Mouse (Mus musculus) embryonic facial prominence, embryonic 15.5 days (tissue): ENCODE measurements at regions not wholly inside any gene's neighbourhood (a gene's known extent, or its start where the extent isn't known, plus 50 kb on each side); places are given as distances from the start of the nearest gene placed in this dataset.

Experiments used
- ATAC-seq: fragments of 200-750 bp; cut with Nextera tagmentation; 2 replicates; pipeline ENCODE4 v1.8.0; 2017; ENCODE audit warnings: low read depth, moderate TSS enrichment; ENCODE audit not compliant: insufficient number of reproducible peaks, low FRiP score, low TSS enrichment
- H3K27ac ChIP-seq: fragments of 300-500 bp; sonication (generic); replicated peaks from 2 replicates; pipeline ENCODE4 v1.5.1; 2015; ENCODE audit warnings: mild to moderate bottlenecking, inconsistent platforms
- H3K27me3 ChIP-seq: fragments of 300-500 bp; sonication (generic); 2 replicates; pipeline ENCODE4 v1.6.1; 2015; ENCODE audit warnings: inconsistent platforms
- H3K36me3 ChIP-seq: fragments of 300-500 bp; sonication (generic); 2 replicates; pipeline ENCODE4 v1.6.1; 2015; ENCODE audit warnings: mild to moderate bottlenecking, inconsistent platforms
- H3K4me1 ChIP-seq: fragments of 300-500 bp; sonication (generic); 2 replicates; pipeline ENCODE4 v1.6.1; 2015; ENCODE audit warnings: inconsistent platforms
- H3K4me2 ChIP-seq: fragments of 300-500 bp; sonication (generic); replicated peaks from 2 replicates; pipeline ENCODE4 v1.6.1; 2015; ENCODE audit warnings: mild to moderate bottlenecking, inconsistent platforms
- H3K4me3 ChIP-seq: fragments of 300-500 bp; sonication (generic); replicated peaks from 2 replicates; pipeline ENCODE4 v1.5.1; 2015; ENCODE audit warnings: mild to moderate bottlenecking, inconsistent platforms
- H3K9ac ChIP-seq: fragments of 300-500 bp; sonication (generic); 2 replicates; pipeline ENCODE4 v1.6.1; 2015; ENCODE audit warnings: inconsistent platforms
- H3K9me3 ChIP-seq: fragments of 300-500 bp; sonication (generic); replicated peaks from 2 replicates; pipeline ENCODE4 v1.6.1; 2016; ENCODE audit warnings: inconsistent platforms
- WGBS: fragments of 180-500 bp; shearing (Covaris S2); methylation state at CpG from one replicate; pipeline ENCODE4 v1.1.7; 2015; 5-methylcytosine and 5-hydroxymethylcytosine counted together

DNA sequence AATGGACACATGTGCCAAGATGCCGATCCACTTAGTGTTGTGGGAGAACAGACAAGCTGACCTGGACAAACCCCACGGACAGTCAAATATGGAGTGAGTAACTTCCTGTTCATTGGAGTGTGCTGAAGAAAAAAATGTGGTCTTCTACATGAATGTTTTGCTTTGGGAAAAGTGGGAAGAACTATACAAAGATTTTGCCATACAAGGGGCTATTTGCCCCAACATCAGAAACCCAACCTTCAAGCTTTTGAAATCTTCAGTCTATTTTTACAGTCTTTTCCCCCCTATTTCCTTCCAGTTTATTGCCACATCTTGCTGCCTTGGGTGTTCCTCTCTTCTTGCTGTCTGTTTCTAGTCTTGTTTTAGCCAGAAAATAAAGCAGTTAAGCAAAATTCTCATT lies 230.8 kb downstream of the Gsdmc2 start:
- no peaks in the 10 kb centered on the region for H3K36me3 ChIP-seq
- no peak overlapping the region for H3K4me2 ChIP-seq
- H3K27me3 ChIP-seq: no peaks in the 10 kb centered on the region
- WGBS: 85% methylated on average over 2 of the region's 2 CpGs
- H3K9me3 ChIP-seq: no peaks in the 10 kb centered on the region
- H3K9ac ChIP-seq: no peak overlapping the region
- H3K4me3 ChIP-seq: no peak overlapping the region
- no peak for ATAC-seq
- H3K4me1 ChIP-seq: no peaks in the 10 kb centered on the region
- no peak overlapping the region for H3K27ac ChIP-seq

DNA sequence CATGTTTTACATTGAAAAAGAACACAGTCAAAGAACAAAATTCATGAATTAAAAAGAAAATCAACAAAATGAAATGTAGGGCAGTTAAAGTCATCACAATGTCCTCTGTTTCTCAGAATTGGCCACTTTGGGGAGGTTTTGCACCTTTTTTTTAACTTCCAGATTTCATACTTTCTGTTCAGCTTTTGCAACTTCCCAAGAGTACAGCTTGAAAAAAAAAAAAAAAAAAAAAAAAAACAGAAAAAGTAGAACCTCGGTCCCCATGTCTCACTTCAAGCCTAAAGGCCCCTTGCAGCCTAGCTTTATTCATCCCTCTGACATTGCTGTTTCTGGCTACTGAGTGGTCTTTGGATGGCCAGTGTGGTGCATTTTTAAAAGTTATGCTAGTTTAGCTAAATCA lies 231.9 kb downstream of the Gsdmc2 start:
- Histone ChIP-seq H3K27me3 (no peaks in the 10 kb centered on the region), H3K36me3 (no peaks in the 10 kb centered on the region), H3K27ac (no peak overlapping the region), H3K9ac (no peak overlapping the region), H3K4me2 (no peak overlapping the region), H3K4me3 (no peak overlapping the region), H3K4me1 (no peaks in the 10 kb centered on the region), H3K9me3 (no peaks in the 10 kb centered on the region)
- WGBS: 79% methylated on average over 1 of the region's 1 CpGs
- no peak for ATAC-seq

- Histone ChIP-seq H3K9ac (no peak overlapping the region), H3K36me3 (no peaks in the 10 kb centered on the region), H3K27me3 (no peaks in the 10 kb centered on the region), H3K27ac (no peak overlapping the region), H3K4me2 (no peak overlapping the region), H3K4me1 (no peaks in the 10 kb centered on the region), H3K9me3 (no peaks in the 10 kb centered on the region), H3K4me3 (no peak overlapping the region)
- 85% methylated on average over 3 of the region's 3 CpGs for WGBS
- ATAC-seq: no peak
Measured at GRCm38 (mm10) chr15:63611161-63611560, 233.8 kb downstream of the Gsdmc2 start.

DNA sequence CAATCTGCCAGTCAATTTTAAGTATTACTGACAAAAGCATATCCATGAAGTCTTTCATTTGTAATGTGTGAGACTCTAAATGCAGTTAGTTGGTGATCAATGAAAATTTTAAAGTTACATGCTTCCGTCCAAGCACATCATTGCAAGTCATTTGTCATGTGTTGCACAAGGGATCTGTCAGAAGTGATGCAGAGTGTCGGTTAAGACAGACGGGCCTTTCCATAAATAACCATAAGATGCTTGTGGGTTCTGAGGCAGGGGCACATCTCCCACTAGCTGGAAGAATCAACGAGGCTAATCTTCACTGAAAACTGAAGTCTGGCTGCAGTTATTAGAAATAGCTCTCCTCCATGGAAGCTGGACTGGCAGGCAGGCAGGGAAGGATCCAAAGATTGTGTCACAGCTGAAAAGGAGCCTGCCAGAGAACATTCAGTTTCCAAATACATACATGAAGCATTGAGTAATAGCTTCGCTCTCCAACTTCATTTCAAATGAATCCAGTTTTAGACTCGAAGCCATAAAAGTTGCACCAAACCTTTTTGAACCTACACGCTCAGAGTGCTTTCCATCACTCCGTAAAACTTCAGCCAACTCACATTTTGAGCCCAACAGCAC lies 241.8 kb downstream of the Gsdmc2 start:
- no peak for ATAC-seq
- 72% methylated on average over 8 of the region's 8 CpGs for WGBS
- no peak overlapping the region for H3K27ac ChIP-seq

GRCm38 (mm10) chr15:63601543-63601942 lies 243.4 kb downstream of the Gsdmc2 start:
- Histone ChIP-seq H3K27me3 (no peaks in the 10 kb centered on the region), H3K9me3 (no peaks in the 10 kb centered on the region), H3K4me2 (no peak overlapping the region), H3K4me3 (no peak overlapping the region), H3K36me3 (no peaks in the 10 kb centered on the region), H3K4me1 (no peaks in the 10 kb centered on the region), H3K9ac (no peak overlapping the region), H3K27ac (no peak overlapping the region)
- no peak for ATAC-seq
- WGBS: 49% methylated on average over 5 of the region's 5 CpGs

More for the DNA sequence above, 241.8 kb downstream of the Gsdmc2 start:
- Histone ChIP-seq H3K27me3 (no peaks in the 10 kb centered on the region), H3K9ac (no peak overlapping the region), H3K36me3 (no peaks in the 10 kb centered on the region), H3K9me3 (no peaks in the 10 kb centered on the region), H3K4me2 (no peak overlapping the region), H3K4me1 (no peaks in the 10 kb centered on the region), H3K4me3 (no peak overlapping the region)

GRCm38 (mm10) chr15:63592758-63593463 lies 252.1 kb downstream of the Gsdmc2 start:
- Histone ChIP-seq H3K36me3 (no peaks in the 10 kb centered on the region), H3K9me3 (no peaks in the 10 kb centered on the region), H3K4me2 (no peak overlapping the region), H3K27ac (no peak overlapping the region), H3K4me3 (no peak overlapping the region), H3K27me3 (no peaks in the 10 kb centered on the region), H3K4me1 (no peaks in the 10 kb centered on the region), H3K9ac (no peak overlapping the region)
- 96% methylated on average over 5 of the region's 5 CpGs for WGBS
- no peak for ATAC-seq

GRCm38 (mm10) chr15:63559293-63559692 lies 285.7 kb downstream of the Gsdmc2 start:
- Histone ChIP-seq H3K4me1 (no peaks in the 10 kb centered on the region), H3K9ac (no peak overlapping the region), H3K27ac (no peak overlapping the region), H3K36me3 (no peaks in the 10 kb centered on the region), H3K4me2 (no peak overlapping the region), H3K9me3 (no peaks in the 10 kb centered on the region), H3K27me3 (no peaks in the 10 kb centered on the region), H3K4me3 (no peak overlapping the region)
- no peak for ATAC-seq
- 76% methylated on average over 2 of the region's 2 CpGs for WGBS

GRCm38 (mm10) chr15:63558691-63559090 lies 286.3 kb downstream of the Gsdmc2 start:
- H3K4me1 ChIP-seq: no peaks in the 10 kb centered on the region
- H3K4me2 ChIP-seq: no peak overlapping the region
- no peak overlapping the region for H3K4me3 ChIP-seq
- no peaks in the 10 kb centered on the region for H3K27me3 ChIP-seq
- no peaks in the 10 kb centered on the region for H3K9me3 ChIP-seq
- no peak overlapping the region for H3K9ac ChIP-seq
- ATAC-seq: no peak
- H3K27ac ChIP-seq: no peak overlapping the region
- WGBS: 78% methylated on average over 1 of the region's 1 CpGs
- H3K36me3 ChIP-seq: no peaks in the 10 kb centered on the region

DNA sequence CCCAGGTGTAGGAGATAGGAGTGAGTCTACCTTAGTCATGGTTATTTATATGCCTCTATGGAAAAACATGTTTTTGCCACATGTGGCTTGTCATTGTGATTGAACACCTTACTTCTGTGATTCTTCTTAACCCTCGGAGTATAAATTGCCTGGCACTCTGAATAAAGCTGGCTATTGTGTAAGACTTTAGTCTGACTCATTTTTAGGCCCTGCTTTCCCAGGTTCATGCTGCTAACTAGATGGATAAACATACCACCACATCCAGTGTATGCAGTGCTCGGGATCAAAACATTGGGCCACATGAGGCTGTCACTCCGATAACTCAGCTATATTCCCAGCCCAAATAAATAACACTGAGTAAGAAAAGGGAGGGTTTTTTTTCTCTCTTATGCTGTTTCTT lies 287.2 kb downstream of the Gsdmc2 start:
- Histone ChIP-seq H3K4me3 (no peak overlapping the region), H3K36me3 (no peaks in the 10 kb centered on the region), H3K27ac (no peak overlapping the region), H3K4me1 (no peaks in the 10 kb centered on the region), H3K27me3 (no peaks in the 10 kb centered on the region), H3K9me3 (no peaks in the 10 kb centered on the region), H3K4me2 (no peak overlapping the region), H3K9ac (no peak overlapping the region)
- 75% methylated on average over 3 of the region's 3 CpGs for WGBS
- ATAC-seq: no peak

GRCm38 (mm10) chr15:63553597-63553996 lies 291.4 kb downstream of the Gsdmc2 start:
- Histone ChIP-seq H3K27ac (no peak overlapping the region), H3K36me3 (no peaks in the 10 kb centered on the region), H3K9ac (no peak overlapping the region), H3K9me3 (no peaks in the 10 kb centered on the region), H3K27me3 (no peaks in the 10 kb centered on the region), H3K4me3 (no peak overlapping the region), H3K4me1 (no peaks in the 10 kb centered on the region), H3K4me2 (no peak overlapping the region)
- peak; percentile 54; the same call in 1 of the 2 replicates for ATAC-seq
- 58% methylated on average over 5 of the region's 5 CpGs for WGBS

DNA sequence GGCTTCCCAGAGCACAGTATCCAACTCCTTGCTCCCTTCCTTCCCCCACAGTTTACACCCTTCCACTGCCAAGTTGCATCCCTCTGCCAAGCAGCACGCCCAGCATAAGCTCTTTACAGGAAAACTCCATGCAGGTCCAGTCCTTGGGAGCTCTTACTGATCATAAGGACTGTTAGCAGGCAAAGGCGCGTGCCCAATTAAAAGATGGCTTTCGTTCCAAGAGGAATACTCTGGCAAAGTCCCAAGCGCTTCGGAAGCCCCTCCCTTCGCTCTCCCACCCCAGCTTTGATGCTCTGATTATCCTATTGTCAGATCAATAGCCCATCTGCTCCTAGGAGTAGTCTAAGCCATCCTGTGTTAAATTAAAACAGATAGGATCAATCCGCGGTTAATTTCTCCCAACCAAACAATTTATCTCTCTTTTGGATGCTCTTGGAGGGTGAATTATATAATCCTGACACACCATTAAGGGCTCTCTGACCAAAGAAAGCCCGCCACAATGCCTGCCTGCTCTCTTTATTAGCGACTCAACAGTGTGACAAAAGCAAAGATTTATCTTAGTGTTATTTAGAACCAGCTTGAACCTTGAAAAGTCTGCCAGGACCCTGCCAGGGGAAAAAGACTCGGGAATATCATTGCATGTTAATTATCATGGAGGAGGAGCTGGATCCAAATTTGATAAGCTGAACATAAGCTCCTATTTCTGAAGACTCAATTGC lies 312.5 kb downstream of the Gsdmc2 start:
- no peak for ATAC-seq
- Histone ChIP-seq H3K9ac (no peak overlapping the region), H3K36me3 (no peaks in the 10 kb centered on the region), H3K27me3 (no peaks in the 10 kb centered on the region), H3K27ac (no peak overlapping the region), H3K4me2 (no peak overlapping the region), H3K4me3 (no peak overlapping the region), H3K9me3 (no peaks in the 10 kb centered on the region), H3K4me1 (no peaks in the 10 kb centered on the region)
- 55% methylated on average over 12 of the region's 12 CpGs for WGBS
